Mouse (Mus musculus): Measurements from ENCODE around the gene Klra17. TPM values are rescaled to one million over a fixed set of nuclear protein-coding genes. Genes with fewer than 3 reads are reported as not detected.

The Klra17 gene
- total RNA-seq (2023), result 0.50 TPM

GRCm38 (mm10) chr6:129876549-129876948, at the start of gene Klra17:
Gene Klra17, minus strand, starts transcription at chr6:129876672.

DNA sequence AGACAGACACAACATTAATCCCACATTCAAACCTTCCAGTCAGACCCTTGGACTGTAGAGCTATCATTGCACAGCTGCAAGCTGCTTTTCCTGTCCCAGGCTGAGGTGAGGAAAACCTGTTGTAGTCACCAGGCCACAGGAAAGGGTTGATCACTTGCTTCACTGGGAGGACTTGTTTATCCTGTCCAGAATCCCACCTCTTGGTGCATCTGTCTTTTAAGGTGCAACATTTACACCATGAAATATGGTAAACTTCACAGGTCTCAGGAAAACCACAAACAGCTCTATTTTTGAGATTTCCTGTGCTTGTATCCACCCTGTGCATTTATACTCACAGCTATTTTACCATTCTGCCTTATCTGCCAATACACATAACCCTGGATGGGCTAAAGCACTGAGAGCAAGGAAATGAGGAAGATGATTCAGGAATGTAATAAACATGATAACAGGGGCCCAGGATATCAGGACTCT, 41.0 kb upstream of the Klra17 start, which contains the start of gene Klra5:
Klra5 (minus strand) TSS at position 175 of the 471 bp plus-strand sequence.

GRCm38 (mm10) chr6:129862349-129862748, 14.1 kb downstream of the Klra17 start, which contains the start of gene Gm17631:
Gene Gm17631, plus strand, starts transcription at chr6:129862649.

GRCm38 (mm10) chr6:129784170-129784569, 92.3 kb downstream of the Klra17 start, which contains the start of gene Gm156:
Gene Gm156, minus strand, starts transcription at chr6:129784270.

Other genes starting within 250 kb of the Klra17 start
- not detected for gene Klrc3, start 233.3 kb downstream of the Klra17 start, total RNA-seq (2023)
- gene Klrc2, start 216.0 kb downstream of the Klra17 start, total RNA-seq (2023), result 3.6 TPM
- 2.0 TPM for gene Klrc1, start 197.7 kb downstream of the Klra17 start, total RNA-seq (2023)
- 0.97 TPM for gene Klri1, start 159.5 kb downstream of the Klra17 start, total RNA-seq (2023)
- gene Klri2, start 136.2 kb downstream of the Klra17 start, total RNA-seq (2023), result 1.1 TPM
- not detected for gene Gm156, start 92.4 kb downstream of the Klra17 start, total RNA-seq (2023)
- gene Gm17631, start 14.0 kb downstream of the Klra17 start, total RNA-seq (2023), result not detected
- not detected for gene Klra5, start 41.0 kb upstream of the Klra17 start, total RNA-seq (2023)
- not detected for gene Klra6, start 150.3 kb upstream of the Klra17 start, total RNA-seq (2023)
- 1.8 TPM for gene Klra4, start 190.6 kb upstream of the Klra17 start, total RNA-seq (2023)